Mouse (Mus musculus) megakaryocyte, embryonic 14.5 days (primary cell): Measurements from ENCODE around the gene Lancl1. TPM values are rescaled to one million over a fixed set of nuclear protein-coding genes. Genes with fewer than 3 reads are reported as not detected.

Experiments
- H3K27me3 ChIP-seq: replicated peaks from 2 replicates; pipeline ENCODE3; 2012; ENCODE audit warnings: inconsistent platforms
- H3K36me3 ChIP-seq: replicated peaks from 2 replicates; pipeline ENCODE3; 2012; ENCODE audit warnings: low read length, inconsistent platforms, mixed read lengths
- H3K4me1 ChIP-seq: 2 replicates; pipeline ENCODE4 v1.6.1; 2012; ENCODE audit warnings: inconsistent platforms
- H3K4me3 ChIP-seq: replicated peaks from 2 replicates; pipeline ENCODE3; 2012; ENCODE audit warnings: moderate library complexity, mild to moderate bottlenecking, inconsistent platforms
- H3K9me3 ChIP-seq: 2 replicates; pipeline ENCODE4 v1.6.1; 2012; ENCODE audit warnings: inconsistent platforms
- FLI1 ChIP-seq: IDR thresholded peaks from 2 replicates; pipeline ENCODE4 v1.6.1; 2012; ENCODE audit warnings: low read length, inconsistent platforms, mixed read lengths
- GATA1 ChIP-seq: IDR thresholded peaks from 3 replicates; pipeline ENCODE4 v1.6.1; 2012; ENCODE audit warnings: mixed read lengths, low read length, inconsistent platforms, borderline replicate concordance
- polyA plus RNA-seq: library from polyadenylated mRNA; stranded (reverse); fragments of >175 nt; gene quantifications from 2 replicates; pipeline ENCODE4 v1.2.3, GENCODE M21; 2012; ENCODE audit warnings: low replicate concordance; ENCODE audit not compliant: insufficient read depth

Lancl1 gene
- 4.0 and 10.9 TPM in 2 replicates for polyA plus RNA-seq

- H3K36me3 ChIP-seq = peaks cover 27% of the 10 kb centered on the region
- TF ChIP-seq GATA1 (no peak), FLI1 (no peak)
- peak within 1 kb of the TSS; percentile 96 for H3K4me3 ChIP-seq
- no peaks in the 10 kb centered on the region for H3K9me3 ChIP-seq
- peaks cover 32% of the 10 kb centered on the region for H3K4me1 ChIP-seq
- no peaks in the 10 kb centered on the region for H3K27me3 ChIP-seq
Measured at GRCm38 (mm10) chr1:67038246-67038987, at the start of gene Lancl1. TSS of gene Lancl1 (minus strand) at chr1:67038872.

- Histone ChIP-seq H3K36me3 (no peaks in the 10 kb centered on the region), H3K4me1 (no peaks in the 10 kb centered on the region), H3K9me3 (no peaks in the 10 kb centered on the region), H3K27me3 (no peaks in the 10 kb centered on the region), H3K4me3 (no peak overlapping the region)
- no peak for TF ChIP-seq FLI1
- TF ChIP-seq GATA1 = no peak
Measured at GRCm38 (mm10) chr1:67079146-67079545, 40.5 kb upstream of the Lancl1 start.

- no peaks in the 10 kb centered on the region for H3K36me3 ChIP-seq
- no peaks in the 10 kb centered on the region for H3K4me1 ChIP-seq
- TF ChIP-seq GATA1 (no peak), FLI1 (no peak)
- H3K9me3 ChIP-seq = no peaks in the 10 kb centered on the region
- no peak overlapping the region for H3K4me3 ChIP-seq
- H3K27me3 ChIP-seq = no peaks in the 10 kb centered on the region
Measured at GRCm38 (mm10) chr1:67078666-67079065, 40.0 kb upstream of the Lancl1 start.

GRCm38 (mm10) chr1:67077739-67078138 is 39.1 kb upstream of the Lancl1 start:
- Histone ChIP-seq H3K4me3 (no peak overlapping the region), H3K36me3 (no peaks in the 10 kb centered on the region), H3K4me1 (no peaks in the 10 kb centered on the region), H3K9me3 (no peaks in the 10 kb centered on the region), H3K27me3 (no peaks in the 10 kb centered on the region)
- TF ChIP-seq GATA1 = no peak
- no peak for TF ChIP-seq FLI1

- H3K4me3 ChIP-seq = no peak overlapping the region
- no peaks in the 10 kb centered on the region for H3K36me3 ChIP-seq
- no peaks in the 10 kb centered on the region for H3K27me3 ChIP-seq
- H3K9me3 ChIP-seq = peaks cover 8% of the 10 kb centered on the region; the same call in 1 of the 2 replicates
- no peaks in the 10 kb centered on the region for H3K4me1 ChIP-seq
- TF ChIP-seq FLI1 (no peak), GATA1 (no peak)
Measured at GRCm38 (mm10) chr1:67067561-67067960, 28.9 kb upstream of the Lancl1 start.

GRCm38 (mm10) chr1:67065347-67066270 is 26.9 kb upstream of the Lancl1 start:
- no peak overlapping the region for H3K4me3 ChIP-seq
- H3K9me3 ChIP-seq = peaks cover 8% of the 10 kb centered on the region; the same call in 1 of the 2 replicates
- no peaks in the 10 kb centered on the region for H3K27me3 ChIP-seq
- TF ChIP-seq FLI1 = no peak
- TF ChIP-seq GATA1 = no peak
- H3K36me3 ChIP-seq = no peaks in the 10 kb centered on the region
- peaks cover 5% of the 10 kb centered on the region; the same call in 1 of the 2 replicates for H3K4me1 ChIP-seq

GRCm38 (mm10) chr1:67061456-67062085 is 22.9 kb upstream of the Lancl1 start:
- no peak for TF ChIP-seq GATA1
- TF ChIP-seq FLI1 = no peak
- H3K36me3 ChIP-seq = no peaks in the 10 kb centered on the region
- H3K27me3 ChIP-seq = no peaks in the 10 kb centered on the region
- H3K4me1 ChIP-seq = peaks cover 5% of the 10 kb centered on the region; the same call in 1 of the 2 replicates
- H3K4me3 ChIP-seq = peak overlapping the region; percentile 66
- H3K9me3 ChIP-seq = no peaks in the 10 kb centered on the region

- Histone ChIP-seq H3K27me3 (no peaks in the 10 kb centered on the region), H3K36me3 (no peaks in the 10 kb centered on the region), H3K9me3 (no peaks in the 10 kb centered on the region), H3K4me3 (no peak overlapping the region), H3K4me1 (no peaks in the 10 kb centered on the region)
- TF ChIP-seq GATA1 = no peak
Measured at GRCm38 (mm10) chr1:67055816-67056215, 17.1 kb upstream of the Lancl1 start.

GRCm38 (mm10) chr1:67052721-67053120 is 14.0 kb upstream of the Lancl1 start:
- TF ChIP-seq GATA1 (no peak), FLI1 (no peak)

GRCm38 (mm10) chr1:67049600-67049999 is 10.9 kb upstream of the Lancl1 start:
- Histone ChIP-seq H3K27me3 (no peaks in the 10 kb centered on the region), H3K9me3 (no peaks in the 10 kb centered on the region), H3K4me3 (no peak overlapping the region), H3K36me3 (no peaks in the 10 kb centered on the region), H3K4me1 (no peaks in the 10 kb centered on the region)
- TF ChIP-seq FLI1 = no peak
- no peak for TF ChIP-seq GATA1

More at GRCm38 (mm10) chr1:67052721-67053120, 14.0 kb upstream of the Lancl1 start:
- no peaks in the 10 kb centered on the region for H3K9me3 ChIP-seq
- no peak overlapping the region for H3K4me3 ChIP-seq
- H3K36me3 ChIP-seq = no peaks in the 10 kb centered on the region
- no peaks in the 10 kb centered on the region for H3K27me3 ChIP-seq
- H3K4me1 ChIP-seq = no peaks in the 10 kb centered on the region
